Mouse (Mus musculus) heart, embryonic 14.5 days (tissue): ENCODE data around the gene Rrp1. TPM values are rescaled to one million over a fixed set of nuclear protein-coding genes. Genes with fewer than 3 reads are reported as not detected.

ENCODE experiments used
- ATAC-seq: fragments of 200-750 bp; cut with Nextera tagmentation; 2 replicates; pipeline ENCODE4 v1.8.0; 2017; ENCODE audit warnings: low read depth, moderate TSS enrichment; ENCODE audit not compliant: insufficient number of reproducible peaks, insufficient read depth, low FRiP score
- H3K27ac ChIP-seq, 2 experiments: fragments of 200-500 bp in 1 of 2; fragments of 300-500 bp in 1 of 2; sonication (generic) in 1 of 2; replicated peaks in 1 of 2; 2 replicates each; pipeline ENCODE4 v1.5.1; 2012 to 2014; ENCODE audit warnings: low read depth in 2 of 2, low read length in 2 of 2, control low read depth in 1 of 2, mild to moderate bottlenecking in 1 of 2, mixed read lengths in 1 of 2; ENCODE audit not compliant: control insufficient read depth in 1 of 2, insufficient read depth in 1 of 2
- H3K27me3 ChIP-seq: fragments of 300-500 bp; sonication (generic); 2 replicates; pipeline ENCODE4 v1.6.1; 2014; ENCODE audit warnings: mild to moderate bottlenecking, low read length, control low read depth; ENCODE audit not compliant: control insufficient read depth, insufficient read depth
- H3K36me3 ChIP-seq: fragments of 300-500 bp; sonication (generic); 2 replicates; pipeline ENCODE4 v1.6.1; 2014; ENCODE audit warnings: mild to moderate bottlenecking, control low read depth, low read length, mixed read lengths; ENCODE audit not compliant: control insufficient read depth, insufficient read depth
- H3K4me1 ChIP-seq, 2 experiments: fragments of 200-500 bp in 1 of 2; fragments of 300-500 bp in 1 of 2; sonication (generic) in 1 of 2; 2 replicates each; pipeline ENCODE4 v1.6.1; 2012 to 2014; ENCODE audit warnings: low read length in 2 of 2, control low read depth in 1 of 2, mixed read lengths in 1 of 2; ENCODE audit not compliant: control insufficient read depth in 2 of 2, insufficient read depth in 2 of 2
- H3K4me2 ChIP-seq: fragments of 300-500 bp; sonication (generic); 2 replicates; pipeline ENCODE4 v1.6.1; 2014; ENCODE audit warnings: mild to moderate bottlenecking, low read length
- H3K4me3 ChIP-seq, 2 experiments: fragments of 200-500 bp in 1 of 2; fragments of 300-500 bp in 1 of 2; sonication (generic) in 1 of 2; 2 replicates each; pipeline ENCODE4 v1.5.1; 2012 to 2014; ENCODE audit warnings: low read length in 2 of 2, mild to moderate bottlenecking in 2 of 2, control low read depth in 1 of 2, low read depth in 1 of 2, moderate library complexity in 1 of 2; ENCODE audit not compliant: control insufficient read depth in 1 of 2, insufficient read depth in 1 of 2
- H3K9ac ChIP-seq: fragments of 300-500 bp; sonication (generic); 2 replicates; pipeline ENCODE4 v1.6.1; 2014; ENCODE audit warnings: mild to moderate bottlenecking, low read length
- H3K9me3 ChIP-seq: fragments of 300-500 bp; sonication (generic); 2 replicates; pipeline ENCODE4 v1.6.1; 2016; ENCODE audit warnings: low read length, control low read depth; ENCODE audit not compliant: control insufficient read depth
- WGBS: fragments of 180-500 bp; shearing (Covaris S2); extraction: QIAGEN DNeasy Blood & Tissue Kit; methylation state at CpG from one replicate; pipeline ENCODE4 v1.1.7; 2014; 5-methylcytosine and 5-hydroxymethylcytosine counted together
- polyA plus RNA-seq: library from polyadenylated mRNA; unstranded; fragments of >200 nt; fragmentation: Nextera tagmentation; extraction: Ambion mirVana; gene quantifications from 2 replicates; pipeline ENCODE4 v1.2.1, GENCODE M21; 2014

Gene Rrp1
- polyA plus RNA-seq, 1 experiment from 2014 or later, result 191 TPM

GRCm38 (mm10) chr10:78409035-78409788 is 3.6 kb downstream of the Rrp1 start:
- H3K27me3 ChIP-seq, result no peaks in the 10 kb centered on the region
- H3K4me3 ChIP-seq, result no peak overlapping the region
- ATAC-seq, result no peak
- no peak overlapping the region for H3K27ac ChIP-seq
- H3K4me1 ChIP-seq, result peaks cover 2 to 8% of the 10 kb centered on the region in 2 experiments; a peak in 2 of 4 replicates
- 82% methylated on average over 9 of the region's 9 CpGs for WGBS
- H3K4me2 ChIP-seq, result no peak overlapping the region
- H3K36me3 ChIP-seq, result peaks cover 68% of the 10 kb centered on the region
- H3K9ac ChIP-seq, result no peak overlapping the region
- H3K9me3 ChIP-seq, result no peaks in the 10 kb centered on the region

DNA sequence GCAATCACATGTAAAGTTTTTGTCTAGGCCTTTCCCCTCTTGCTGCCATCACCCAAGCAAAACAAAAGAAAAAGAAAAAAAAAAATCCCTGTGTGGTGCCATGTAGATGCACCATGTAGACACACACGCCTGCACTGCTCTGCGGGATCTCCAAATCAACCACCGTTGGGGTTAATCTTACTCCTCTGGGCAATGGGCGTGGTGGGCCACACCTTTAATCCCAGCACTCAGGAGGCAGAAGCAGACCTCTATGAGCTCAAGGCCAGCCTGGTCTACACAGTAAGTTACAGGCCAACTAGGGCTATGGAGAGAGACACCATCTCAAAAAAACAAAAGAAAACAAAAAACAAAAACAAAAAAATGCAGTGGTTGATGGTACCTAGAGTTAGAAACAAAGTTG is 5.7 kb downstream of the Rrp1 start:
- H3K9ac ChIP-seq, result no peak overlapping the region
- no peaks in the 10 kb centered on the region for H3K9me3 ChIP-seq
- H3K27me3 ChIP-seq, result no peaks in the 10 kb centered on the region
- peaks cover 0 to 4% of the 10 kb centered on the region in 2 experiments; a peak in 1 of 4 replicates for H3K4me1 ChIP-seq
- H3K4me2 ChIP-seq, result no peak overlapping the region
- ATAC-seq, result no peak
- 90% methylated on average over 4 of the region's 4 CpGs for WGBS
- no peak overlapping the region for H3K4me3 ChIP-seq
- no peak overlapping the region for H3K27ac ChIP-seq
- peaks cover 89% of the 10 kb centered on the region for H3K36me3 ChIP-seq

GRCm38 (mm10) chr10:78406152-78406551 is 6.7 kb downstream of the Rrp1 start:
- no peak overlapping the region for H3K9ac ChIP-seq
- 90% methylated on average over 6 of the region's 6 CpGs for WGBS
- no peak overlapping the region for H3K4me3 ChIP-seq
- H3K9me3 ChIP-seq, result no peaks in the 10 kb centered on the region
- ATAC-seq, result no peak
- peaks cover 0 to under 1% of the 10 kb centered on the region in 2 experiments; a peak in 1 of 4 replicates for H3K4me1 ChIP-seq
- peaks cover 99% of the 10 kb centered on the region for H3K36me3 ChIP-seq
- H3K4me2 ChIP-seq, result no peak overlapping the region
- H3K27ac ChIP-seq, result no peak overlapping the region
- no peaks in the 10 kb centered on the region for H3K27me3 ChIP-seq

- Histone ChIP-seq H3K27ac (no peak overlapping the region), H3K27me3 (no peaks in the 10 kb centered on the region), H3K36me3 (peaks cover 75% of the 10 kb centered on the region), H3K9ac (no peak overlapping the region), H3K4me1 (peaks cover 15 to 19% of the 10 kb centered on the region in 2 experiments), H3K4me2 (no peak overlapping the region), H3K4me3 (no peak overlapping the region), H3K9me3 (no peaks in the 10 kb centered on the region)
- no peak for ATAC-seq
- WGBS, result 88% methylated on average over 14 of the region's 14 CpGs
Measured at GRCm38 (mm10) chr10:78402301-78402922, 10.4 kb downstream of the Rrp1 start.

GRCm38 (mm10) chr10:78401127-78401526 is 11.7 kb downstream of the Rrp1 start:
- 79% methylated on average over 2 of the region's 2 CpGs for WGBS
- no peak for ATAC-seq

DNA sequence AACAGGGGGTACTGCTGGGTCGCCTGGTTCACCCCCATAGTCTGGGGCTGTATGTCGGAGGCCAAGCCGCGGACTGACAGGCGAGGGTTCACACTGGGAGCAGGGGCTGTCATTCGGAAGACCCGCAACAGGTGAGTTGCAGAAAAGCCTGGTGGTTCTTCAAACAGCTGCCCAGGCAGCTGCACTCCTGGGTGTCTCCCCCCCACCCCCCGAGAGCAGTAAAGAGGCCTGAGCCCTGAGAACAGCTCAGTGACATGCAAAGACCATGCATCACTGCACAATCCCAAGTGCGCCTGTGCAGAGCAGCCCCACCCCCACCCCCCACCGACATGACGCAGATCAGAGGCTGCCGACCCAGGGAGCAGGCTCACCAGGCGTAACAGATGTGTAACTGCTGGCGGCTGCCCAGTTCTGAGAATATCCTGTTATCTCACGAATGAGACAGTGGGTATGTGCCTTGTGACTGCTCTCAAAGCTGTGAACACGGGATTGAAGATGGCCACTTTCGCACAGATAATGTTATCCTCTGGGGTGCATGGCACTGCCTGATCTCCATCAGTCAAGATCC is 13.7 kb downstream of the Rrp1 start:
- WGBS, result 31% methylated on average over 17 of the region's 17 CpGs
- Histone ChIP-seq H3K27ac (peak overlapping the region; percentile 67 to 77), H3K27me3 (no peaks in the 10 kb centered on the region), H3K4me3 (no peak overlapping the region), H3K9ac (no peak overlapping the region), H3K4me2 (peak overlapping the region; percentile 39), H3K9me3 (no peaks in the 10 kb centered on the region), H3K4me1 (peaks cover 15 to 22% of the 10 kb centered on the region in 2 experiments), H3K36me3 (peaks cover 43% of the 10 kb centered on the region)
- ATAC-seq, result peak; percentile 36

More at GRCm38 (mm10) chr10:78401127-78401526, 11.7 kb downstream of the Rrp1 start:
- Histone ChIP-seq H3K4me1 (peaks cover 15 to 22% of the 10 kb centered on the region in 2 experiments), H3K27ac (no peak overlapping the region), H3K27me3 (no peaks in the 10 kb centered on the region), H3K36me3 (peaks cover 62% of the 10 kb centered on the region), H3K4me3 (no peak overlapping the region), H3K4me2 (no peak overlapping the region), H3K9ac (no peak overlapping the region), H3K9me3 (no peaks in the 10 kb centered on the region)

- Histone ChIP-seq H3K27ac (no peak overlapping the region), H3K27me3 (peaks cover 9% of the 10 kb centered on the region), H3K4me1 (peaks cover 15 to 22% of the 10 kb centered on the region in 2 experiments), H3K4me3 (no peak overlapping the region), H3K36me3 (peaks cover 17% of the 10 kb centered on the region), H3K4me2 (no peak overlapping the region), H3K9ac (no peak overlapping the region), H3K9me3 (no peaks in the 10 kb centered on the region)
- WGBS, result 61% methylated on average over 4 of the region's 4 CpGs
- ATAC-seq, result no peak
Measured at GRCm38 (mm10) chr10:78396625-78396885, 16.3 kb downstream of the Rrp1 start.
